ENCODE assay signal across 14 mouse cellular contexts in the genomic region with DNA sequence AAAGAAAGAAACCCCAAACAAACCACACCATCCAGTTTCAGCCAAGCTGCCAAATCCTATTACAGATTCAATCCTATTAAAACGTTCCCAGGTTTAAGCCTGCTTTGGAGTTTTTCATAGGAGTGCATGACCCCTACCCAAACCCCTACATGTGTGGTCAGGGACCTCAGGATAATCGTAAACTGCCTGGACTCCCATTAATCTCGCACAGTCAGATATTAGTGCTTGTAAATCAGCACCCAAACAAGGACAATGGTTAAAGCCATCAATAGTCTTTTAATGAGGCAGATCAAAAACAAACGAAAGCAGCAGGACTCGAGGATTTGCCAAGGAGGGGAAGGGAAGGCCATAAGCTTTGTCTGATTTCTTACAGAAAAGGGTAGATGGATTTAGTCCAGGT.
DNase-seq lines count a peak whose midpoint lies in the region; ATAC-seq and TF ChIP-seq lines count a peak whose summit lies in the region.
"Had no signal": no experiment of that assay in that cellular context is flagged by ENCODE, and none has a peak within 500 bp of the region (broad histone marks: within the 10 kb centered on the region; RNA-seq: fewer than 3 reads in every experiment).

No protein-coding gene starts in this region.

- 0 out of 2 replicates have a peak overlapping the region, but pooled peaks have one; percentile 24 for H3K27ac ChIP-seq in hindbrain, embryonic 11.5 days (ENCODE audit: low read depth, low read length)
- no peak overlapping the region for H3K27ac ChIP-seq in hindbrain, postnatal 0 days
- peak overlapping the region; percentile 48; the same call in 1 of the 2 replicates for H3K27ac ChIP-seq in forebrain, embryonic 15.5 days (replicated peaks)
- H3K27ac ChIP-seq in midbrain, embryonic 11.5 days (ENCODE audit: low read depth, low read length), result peak overlapping the region; percentile 50
- H3K27ac ChIP-seq: lung, embryonic 15.5 days had no signal

- DNase-seq in hindbrain, embryonic 11.5 days (ENCODE audit: low spot score), result no peak
- no peak for DNase-seq in hindbrain, postnatal 0 days (ENCODE audit: low spot score)
- peak; percentile 90 for DNase-seq in midbrain, embryonic 11.5 days (ENCODE audit: low spot score, missing footprints)
- peak; percentile 83 for DNase-seq in retina, postnatal 1 day
- no peak for DNase-seq in left cerebral cortex, postnatal 14 days (ENCODE audit: low spot score in 2 of 2)
- no peak for DNase-seq in MN1 (ENCODE audit: low spot score)
- no peak for DNase-seq in heart, postnatal 36 days
- DNase-seq: adrenal gland, postnatal 36 days; cerebellum, adult 11-12 months; thymus, adult 18-20 months had no signal

- TF ChIP-seq CTCF in hindbrain, postnatal 0 days (IDR thresholded peaks at IDR 0.05; ENCODE audit: low read depth), result no peak

- H3K9me3 ChIP-seq in hindbrain, embryonic 11.5 days (ENCODE audit: control insufficient read depth, low read length), result no peaks in the 10 kb centered on the region
- no peaks in the 10 kb centered on the region for H3K9me3 ChIP-seq in hindbrain, postnatal 0 days (ENCODE audit: low read length)
- no peaks in the 10 kb centered on the region for H3K9me3 ChIP-seq in forebrain, embryonic 15.5 days
- H3K9me3 ChIP-seq in midbrain, embryonic 11.5 days (ENCODE audit: control insufficient read depth, low read length), result no peaks in the 10 kb centered on the region
- H3K9me3 ChIP-seq: lung, embryonic 15.5 days; megakaryocyte, embryonic 14.5 days had no signal

- H3K4me3 ChIP-seq in hindbrain, embryonic 11.5 days (ENCODE audit: low read depth, low read length), result no peak overlapping the region
- no peak overlapping the region for H3K4me3 ChIP-seq in hindbrain, postnatal 0 days (ENCODE audit: low read length)
- H3K4me3 ChIP-seq in forebrain, embryonic 15.5 days, result no peak overlapping the region
- no peak overlapping the region for H3K4me3 ChIP-seq in midbrain, embryonic 11.5 days (ENCODE audit: low read depth, low read length)
- H3K4me3 ChIP-seq: lung, embryonic 15.5 days; megakaryocyte, embryonic 14.5 days had no signal

- ATAC-seq in hindbrain, embryonic 11.5 days (ENCODE audit: low FRiP score), result peak; percentile 72
- no peak for ATAC-seq in hindbrain, postnatal 0 days
- ATAC-seq in forebrain, embryonic 15.5 days (replicated peaks), result peak; percentile 13; the same call in 1 of the 2 replicates
- peak; percentile 89 for ATAC-seq in midbrain, embryonic 11.5 days (ENCODE audit: low FRiP score)
- ATAC-seq: inflammation-experienced regulatory T-cells, adult 6 months had no signal

- H3K27me3 ChIP-seq in hindbrain, embryonic 11.5 days (ENCODE audit: control insufficient read depth, insufficient read depth, low read length), result no peaks in the 10 kb centered on the region
- no peaks in the 10 kb centered on the region for H3K27me3 ChIP-seq in hindbrain, postnatal 0 days (ENCODE audit: insufficient read depth, low read length)
- H3K27me3 ChIP-seq in forebrain, embryonic 15.5 days, result no peaks in the 10 kb centered on the region
- peaks cover 3% of the 10 kb centered on the region; the same call in 1 of the 2 replicates for H3K27me3 ChIP-seq in midbrain, embryonic 11.5 days (ENCODE audit: control insufficient read depth, insufficient read depth, low read length)
- H3K27me3 ChIP-seq: lung, embryonic 15.5 days; megakaryocyte, embryonic 14.5 days had no signal

- H3K4me1 ChIP-seq in hindbrain, embryonic 11.5 days (replicated peaks; ENCODE audit: control insufficient read depth, insufficient read depth, low read length), result no peaks in the 10 kb centered on the region
- H3K4me1 ChIP-seq in hindbrain, postnatal 0 days (ENCODE audit: insufficient read depth, low read length), result 0 out of 2 replicates have a peak, but pooled peaks cover 2% of the 10 kb centered on the region
- H3K4me1 ChIP-seq in forebrain, embryonic 15.5 days, result peaks cover 32% of the 10 kb centered on the region
- peaks cover 13% of the 10 kb centered on the region for H3K4me1 ChIP-seq in midbrain, embryonic 11.5 days (ENCODE audit: control insufficient read depth, insufficient read depth, low read length)
- H3K4me1 ChIP-seq: lung, embryonic 15.5 days; megakaryocyte, embryonic 14.5 days had no signal

- WGBS in hindbrain, embryonic 11.5 days, result 11% methylated on average over 5 of the region's 5 CpGs
- WGBS in hindbrain, postnatal 0 days, result 5% methylated on average over 5 of the region's 5 CpGs
- 4% methylated on average over 5 of the region's 5 CpGs for WGBS in forebrain, embryonic 15.5 days
- WGBS in midbrain, embryonic 11.5 days, result 5% methylated on average over 5 of the region's 5 CpGs

- H3K9ac ChIP-seq in hindbrain, embryonic 11.5 days (ENCODE audit: low read depth, low read length), result no peak overlapping the region
- H3K9ac ChIP-seq in hindbrain, postnatal 0 days (replicated peaks; ENCODE audit: low read length), result no peak overlapping the region
- no peak overlapping the region for H3K9ac ChIP-seq in forebrain, embryonic 15.5 days (replicated peaks)
- no peak overlapping the region for H3K9ac ChIP-seq in midbrain, embryonic 11.5 days (ENCODE audit: low read length)
- H3K9ac ChIP-seq: lung, embryonic 15.5 days had no signal

- no peak overlapping the region for H3K4me2 ChIP-seq in hindbrain, embryonic 11.5 days (replicated peaks; ENCODE audit: low read depth, low read length)
- H3K4me2 ChIP-seq in hindbrain, postnatal 0 days (ENCODE audit: low read depth, low read length), result no peak overlapping the region
- no peak overlapping the region for H3K4me2 ChIP-seq in forebrain, embryonic 15.5 days (replicated peaks)
- peak overlapping the region; percentile 12; the same call in 1 of the 2 replicates for H3K4me2 ChIP-seq in midbrain, embryonic 11.5 days
- H3K4me2 ChIP-seq: lung, embryonic 15.5 days had no signal

- no peaks in the 10 kb centered on the region for H3K36me3 ChIP-seq in hindbrain, embryonic 11.5 days (ENCODE audit: control insufficient read depth, insufficient read depth, low read length)
- H3K36me3 ChIP-seq in hindbrain, postnatal 0 days (ENCODE audit: insufficient read depth, low read length), result no peaks in the 10 kb centered on the region
- H3K36me3 ChIP-seq in forebrain, embryonic 15.5 days, result no peaks in the 10 kb centered on the region
- no peaks in the 10 kb centered on the region for H3K36me3 ChIP-seq in midbrain, embryonic 11.5 days (ENCODE audit: control insufficient read depth, insufficient read depth, low read length)
- H3K36me3 ChIP-seq: lung, embryonic 15.5 days had no signal

- intact Hi-C loops in left cerebral cortex, postnatal 14 days (cut with DNase I), result no loop called here
- intact Hi-C loops in heart, postnatal 36 days (cut with DNase I), result no loop called here

Comparison
In these comparisons a context has a peak if more than half of its experiments do, and no peak if none do; other contexts are left out.
1. DNase-seq: peak in midbrain, embryonic 11.5 days (single experiment) and retina, postnatal 1 day (single experiment); none in hindbrain, embryonic 11.5 days (single experiment), hindbrain, postnatal 0 days (single experiment), left cerebral cortex, postnatal 14 days (0 of 2), MN1 (single experiment) and heart, postnatal 36 days (0 of 2).